Mouse (Mus musculus) mouse trophoblast stem cell (cell line): ENCODE measurements at regions not wholly inside any gene's neighbourhood (a gene's known extent, or its start where the extent isn't known, plus 50 kb on each side); places are given as distances from the start of the nearest gene placed in this dataset.
"Not testable (repeated sequence)": the region's sequence is repeated elsewhere in the genome, so short reads cannot be mapped to it uniquely, and the experiment has no call there.

ENCODE experiments used
- in situ Hi-C, 2 experiments: fragments of 300-500 bp; cut with MseI, MboI; formaldehyde crosslinking; loops; 2 replicates in 1 of 2; 3 replicates in 1 of 2; pipeline ENCODE4 v1.15.1; 2025

GRCm38 (mm10) chr16:50779030-50779784, 188.3 kb upstream of the Ccdc54 start:
- in situ Hi-C loops = no loop called here

DNA sequence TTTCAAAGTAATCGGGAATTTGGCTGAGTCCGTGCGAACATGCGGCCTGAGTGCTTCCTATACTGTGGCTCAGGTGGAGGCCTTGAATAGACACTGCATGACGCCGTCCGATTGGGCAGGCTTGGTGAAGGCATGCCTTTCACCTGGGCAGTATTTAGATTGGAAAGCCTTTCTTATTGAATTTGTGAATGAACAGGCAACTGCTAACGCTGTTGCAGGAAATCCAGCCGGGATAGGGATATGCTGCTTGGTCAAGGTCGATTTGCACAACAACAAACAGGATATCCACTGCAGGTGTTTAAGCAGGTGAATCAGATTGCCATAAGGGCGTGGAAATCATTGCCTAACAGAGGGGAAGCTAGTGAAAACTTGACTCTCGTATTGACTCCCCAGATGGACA, 183.7 kb upstream of the Ccdc54 start:
- in situ Hi-C loops = not testable (repeated sequence)

- in situ Hi-C loops = no loop called here
Measured at GRCm38 (mm10) chr16:50766055-50766770, 175.3 kb upstream of the Ccdc54 start.

DNA sequence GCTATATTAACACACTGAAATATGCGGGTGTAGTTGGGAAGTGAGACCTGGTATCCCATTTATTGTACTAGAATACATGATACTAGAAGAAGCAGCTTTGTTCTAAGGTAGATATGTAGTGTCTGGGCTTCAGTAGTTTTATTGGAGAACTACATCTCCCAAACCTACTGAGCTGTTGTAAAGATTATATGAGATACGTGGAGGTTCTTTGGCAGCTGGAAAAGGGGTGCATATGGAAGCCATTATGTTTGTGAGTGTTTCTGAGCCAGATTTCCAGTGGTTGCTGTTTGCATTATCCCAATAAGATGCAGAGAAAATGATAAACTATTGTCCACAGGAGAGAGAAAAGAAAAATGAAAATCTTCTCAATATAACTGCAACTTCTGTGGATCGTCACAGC, 171.1 kb upstream of the Ccdc54 start:
- in situ Hi-C loops = no loop called here

- in situ Hi-C loops = no loop called here
Measured at GRCm38 (mm10) chr16:50759979-50760378, 169.0 kb upstream of the Ccdc54 start.

DNA sequence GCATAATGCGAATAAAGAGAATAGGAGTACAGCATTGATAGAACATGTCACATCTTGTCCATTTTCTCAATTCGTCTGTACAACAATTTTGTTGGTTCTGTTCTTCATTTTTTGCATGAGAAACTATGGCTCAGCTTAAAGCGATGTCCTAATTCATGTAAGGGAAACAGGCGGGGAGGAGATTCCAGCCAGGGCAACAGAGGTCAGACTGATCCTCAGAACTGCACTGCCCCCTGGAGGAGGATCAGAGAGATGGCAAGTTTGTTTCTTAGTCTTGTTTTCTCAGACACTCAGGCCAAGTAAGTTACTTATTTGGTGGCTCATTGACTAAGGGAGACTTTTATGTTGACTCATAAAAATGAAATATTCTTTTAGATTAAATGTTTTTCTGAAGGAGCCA, 165.7 kb upstream of the Ccdc54 start:
- in situ Hi-C loops = no loop called here

DNA sequence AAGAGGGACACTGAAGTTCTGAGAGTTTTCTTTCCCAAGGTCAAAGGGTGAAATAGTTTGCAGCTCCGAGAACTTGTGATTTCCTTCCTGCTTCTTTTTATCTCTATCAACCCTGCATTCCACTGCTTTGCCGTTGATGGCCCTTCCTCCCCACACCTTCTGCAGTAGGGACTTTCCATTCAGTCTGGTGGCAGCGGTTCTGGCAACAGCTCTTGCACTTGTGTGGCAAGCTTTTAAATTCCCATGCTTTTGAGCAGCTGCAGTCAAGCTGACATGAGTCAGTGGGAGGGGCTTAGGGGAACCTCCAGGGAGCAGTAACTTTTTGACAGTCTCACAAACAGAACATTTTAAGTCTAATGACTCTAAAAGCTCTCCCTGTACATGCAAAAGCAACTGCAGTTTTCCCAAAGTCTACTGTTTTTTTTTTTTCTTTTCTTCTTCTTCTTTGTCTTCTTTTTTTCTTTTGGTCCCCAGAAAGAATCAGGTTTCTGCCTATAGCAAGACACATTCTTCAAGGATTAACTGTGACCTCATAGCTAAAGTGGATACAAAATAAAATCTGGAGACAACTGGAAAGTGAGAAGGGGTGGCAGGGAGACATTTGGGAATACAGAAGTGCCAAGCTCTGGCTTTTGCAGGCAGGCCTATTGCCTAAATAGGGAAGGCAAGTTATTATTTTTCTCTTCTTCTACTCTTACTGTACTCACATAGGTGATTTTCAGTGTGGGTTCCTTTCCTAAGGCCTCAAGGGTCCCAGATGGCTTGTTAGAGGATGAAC, 162.8 kb upstream of the Ccdc54 start:
- in situ Hi-C loops = no loop called here

- in situ Hi-C loops = no loop called here
Measured at GRCm38 (mm10) chr16:50753046-50753445, 162.1 kb upstream of the Ccdc54 start.

DNA sequence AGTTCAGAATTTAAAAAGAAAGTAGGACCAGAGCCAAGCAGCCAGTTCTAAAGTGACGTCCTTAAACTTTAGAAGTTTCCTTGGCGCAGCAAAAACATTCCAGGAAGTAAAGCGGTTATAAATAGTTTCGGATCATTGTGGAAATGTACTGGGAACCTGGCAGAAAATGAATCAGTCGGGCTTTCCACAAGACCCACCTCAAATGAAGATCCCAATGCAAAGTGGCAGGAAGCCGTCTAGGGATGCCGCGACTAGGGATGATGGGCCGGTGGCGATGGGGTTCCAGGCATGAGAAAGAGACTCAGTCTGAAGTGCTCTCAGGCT, 161.3 kb upstream of the Ccdc54 start:
- in situ Hi-C loops = no loop called here

GRCm38 (mm10) chr16:50751495-50752276, 160.7 kb upstream of the Ccdc54 start:
- in situ Hi-C loops = no loop called here

- in situ Hi-C loops = no loop called here
Measured at GRCm38 (mm10) chr16:50747698-50748097, 156.7 kb upstream of the Ccdc54 start.

DNA sequence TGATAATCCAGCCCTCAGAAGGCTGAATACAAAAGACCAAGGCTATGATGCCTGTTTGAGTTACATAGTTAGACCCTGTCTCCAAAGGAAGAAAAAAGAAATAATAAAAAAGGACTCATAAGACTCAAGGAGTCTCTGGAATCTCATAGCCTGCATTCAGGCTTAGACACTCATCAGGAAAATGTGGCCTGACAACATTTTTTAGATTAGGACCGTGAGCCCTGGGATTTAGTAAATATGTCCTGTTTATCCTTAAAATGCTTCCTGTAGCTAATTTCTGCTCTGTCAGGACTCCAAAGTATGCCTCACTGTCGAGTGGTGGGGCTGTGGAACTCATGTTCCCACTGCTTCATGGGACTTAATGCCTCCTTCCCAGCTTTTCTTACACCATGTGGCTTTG, 154.8 kb upstream of the Ccdc54 start:
- in situ Hi-C loops = no loop called here

DNA sequence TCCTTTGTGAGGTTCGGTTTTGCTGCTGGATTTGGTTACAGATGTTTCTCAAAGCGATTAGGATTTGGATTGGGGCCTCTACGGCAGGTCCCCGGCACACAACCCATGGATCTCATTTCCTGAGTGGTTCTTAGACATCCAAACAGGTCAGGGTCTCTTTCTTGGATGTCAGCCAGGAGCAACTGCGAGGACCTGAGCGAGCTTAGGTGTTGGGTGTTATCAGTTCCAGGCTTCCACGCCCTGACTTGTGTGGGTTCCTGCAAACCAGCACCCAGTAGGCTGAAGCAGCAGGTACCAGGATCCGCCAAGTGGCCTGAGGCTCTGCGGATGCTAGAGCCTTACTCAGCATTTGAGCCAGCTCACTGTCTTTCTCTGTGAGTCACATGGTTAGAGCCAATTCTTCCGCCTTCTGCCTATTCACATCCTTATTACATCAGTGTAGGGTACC, 146.5 kb upstream of the Ccdc54 start:
- in situ Hi-C loops = loop anchor here (5.0 to 10.0 kb wide), 3 partner anchors 205 to 363 kb away; no protein-coding TSS in a partner anchor

- in situ Hi-C loops = loop anchor here (5.0 to 10.0 kb wide), 3 partner anchors 204 to 362 kb away; no protein-coding TSS in a partner anchor
Measured at GRCm38 (mm10) chr16:50736151-50737047, 145.4 kb upstream of the Ccdc54 start.

DNA sequence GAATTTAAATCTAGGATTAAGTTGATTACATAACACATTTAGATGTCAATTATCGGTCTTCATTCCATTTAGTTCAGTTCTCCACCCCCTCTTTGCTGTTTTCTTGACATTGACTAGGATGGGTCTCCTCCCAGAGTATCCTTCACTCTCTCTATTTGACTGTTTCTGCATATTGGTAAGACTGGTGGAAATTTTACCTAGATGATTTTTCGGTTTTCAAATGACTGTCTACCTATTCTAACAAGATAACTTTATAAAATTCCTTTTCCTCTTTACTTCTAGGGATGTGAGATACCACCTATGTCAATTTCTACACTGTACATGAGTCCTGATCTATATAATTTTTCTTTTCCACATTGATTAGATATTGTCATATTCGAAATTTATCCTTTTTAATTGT, 142.4 kb upstream of the Ccdc54 start:
- in situ Hi-C loops = loop anchor here in 1 of 2 experiments (10.0 kb wide), 1 partner anchor 359 kb away; no protein-coding TSS in a partner anchor

GRCm38 (mm10) chr16:50732082-50733006, 141.4 kb upstream of the Ccdc54 start:
- in situ Hi-C loops = loop anchor here in 1 of 2 experiments (10.0 kb wide), 1 partner anchor 358 kb away; no protein-coding TSS in a partner anchor

DNA sequence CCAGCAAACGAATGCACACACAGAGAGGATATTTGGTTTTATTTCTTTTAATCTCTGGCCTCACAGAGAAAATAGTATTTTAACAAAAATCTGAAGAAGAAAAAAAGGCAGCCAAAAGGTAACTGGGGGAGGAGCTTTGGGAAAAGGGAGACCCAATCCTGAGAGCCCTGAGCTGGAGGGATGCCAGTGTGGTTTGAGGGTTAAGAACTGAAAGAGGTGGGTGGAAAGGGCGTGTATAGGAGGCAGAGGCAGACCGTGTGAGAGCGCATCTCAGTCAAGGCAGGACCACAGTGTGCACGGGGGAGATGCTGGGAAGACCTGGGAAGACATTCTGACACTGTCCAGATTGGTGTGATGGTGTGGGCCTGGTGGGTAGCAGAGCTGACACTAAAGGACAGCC, 138.4 kb upstream of the Ccdc54 start:
- in situ Hi-C loops = no loop called here

GRCm38 (mm10) chr16:50723144-50723543, 132.2 kb upstream of the Ccdc54 start:
- in situ Hi-C loops = no loop called here

- in situ Hi-C loops = no loop called here
Measured at GRCm38 (mm10) chr16:50717306-50718017, 126.5 kb upstream of the Ccdc54 start.
